Mouse (Mus musculus) neural tube, embryonic 15.5 days (tissue): Measurements from ENCODE around the gene Dok3. TPM values are rescaled to one million over a fixed set of nuclear protein-coding genes. Genes with fewer than 3 reads are reported as not detected.

Source experiments
- ATAC-seq: fragments of 200-750 bp; cut with Nextera tagmentation; 2 replicates; pipeline ENCODE4 v1.8.0; 2017; ENCODE audit warnings: mild to moderate bottlenecking, moderate TSS enrichment, moderate library complexity; ENCODE audit not compliant: low FRiP score
- H3K27ac ChIP-seq: fragments of 300-500 bp; sonication (generic); replicated peaks from 2 replicates; pipeline ENCODE4 v1.5.1; 2015; ENCODE audit warnings: mild to moderate bottlenecking, inconsistent platforms
- H3K27me3 ChIP-seq: fragments of 300-500 bp; sonication (generic); replicated peaks from 2 replicates; pipeline ENCODE4 v1.6.1; 2015; ENCODE audit warnings: inconsistent platforms
- H3K36me3 ChIP-seq: fragments of 300-500 bp; sonication (generic); 2 replicates; pipeline ENCODE4 v1.6.1; 2015; ENCODE audit warnings: inconsistent platforms
- H3K4me1 ChIP-seq: fragments of 300-500 bp; sonication (generic); 2 replicates; pipeline ENCODE4 v1.6.1; 2015; ENCODE audit warnings: inconsistent platforms
- H3K4me2 ChIP-seq: fragments of 300-500 bp; sonication (generic); 2 replicates; pipeline ENCODE4 v1.6.1; 2015; ENCODE audit warnings: inconsistent platforms, mild to moderate bottlenecking, moderate library complexity
- H3K4me3 ChIP-seq: fragments of 300-500 bp; sonication (generic); replicated peaks from 2 replicates; pipeline ENCODE4 v1.5.1; 2015; ENCODE audit warnings: mild to moderate bottlenecking, inconsistent platforms
- H3K9ac ChIP-seq: fragments of 300-500 bp; sonication (generic); replicated peaks from 2 replicates; pipeline ENCODE4 v1.6.1; 2015; ENCODE audit warnings: mild to moderate bottlenecking, inconsistent platforms
- H3K9me3 ChIP-seq: fragments of 300-500 bp; sonication (generic); replicated peaks from 2 replicates; pipeline ENCODE4 v1.6.1; 2016; ENCODE audit warnings: inconsistent platforms
- WGBS: fragments of 180-500 bp; shearing (Covaris S2); methylation state at CpG from one replicate; pipeline ENCODE4 v1.1.7; 2015; ENCODE audit warnings: mixed read lengths; 5-methylcytosine and 5-hydroxymethylcytosine counted together
- polyA plus RNA-seq: library from polyadenylated mRNA; unstranded; fragments of >200 nt; fragmentation: Nextera tagmentation; extraction: Ambion mirVana; gene quantifications from 2 replicates; pipeline ENCODE4 v1.2.1, GENCODE M21; 2015

The Dok3 gene
- polyA plus RNA-seq, 1 experiment from 2014 or later, result 4.2 TPM

GRCm38 (mm10) chr13:55567949-55568348 is 38.9 kb upstream of the Dok3 start:
- H3K4me3 ChIP-seq, result no peak overlapping the region
- H3K9me3 ChIP-seq, result no peaks in the 10 kb centered on the region
- no peak overlapping the region for H3K4me2 ChIP-seq
- H3K4me1 ChIP-seq, result peaks cover 52% of the 10 kb centered on the region
- no peak for ATAC-seq
- no peaks in the 10 kb centered on the region for H3K27me3 ChIP-seq
- 0 out of 2 replicates have a peak, but pooled peaks cover 4% of the 10 kb centered on the region for H3K36me3 ChIP-seq
- WGBS, result 85% methylated on average over 2 of the region's 2 CpGs
- H3K9ac ChIP-seq, result no peak overlapping the region
- H3K27ac ChIP-seq, result no peak overlapping the region

GRCm38 (mm10) chr13:55567001-55567400 is 37.9 kb upstream of the Dok3 start:
- no peak overlapping the region for H3K9ac ChIP-seq
- no peaks in the 10 kb centered on the region for H3K9me3 ChIP-seq
- no peak for ATAC-seq
- H3K4me1 ChIP-seq, result peaks cover 48% of the 10 kb centered on the region
- no peaks in the 10 kb centered on the region for H3K27me3 ChIP-seq
- no peak overlapping the region for H3K27ac ChIP-seq
- 71% methylated on average over 6 of the region's 6 CpGs for WGBS
- 0 out of 2 replicates have a peak, but pooled peaks cover 4% of the 10 kb centered on the region for H3K36me3 ChIP-seq
- no peak overlapping the region for H3K4me3 ChIP-seq
- H3K4me2 ChIP-seq, result no peak overlapping the region

DNA sequence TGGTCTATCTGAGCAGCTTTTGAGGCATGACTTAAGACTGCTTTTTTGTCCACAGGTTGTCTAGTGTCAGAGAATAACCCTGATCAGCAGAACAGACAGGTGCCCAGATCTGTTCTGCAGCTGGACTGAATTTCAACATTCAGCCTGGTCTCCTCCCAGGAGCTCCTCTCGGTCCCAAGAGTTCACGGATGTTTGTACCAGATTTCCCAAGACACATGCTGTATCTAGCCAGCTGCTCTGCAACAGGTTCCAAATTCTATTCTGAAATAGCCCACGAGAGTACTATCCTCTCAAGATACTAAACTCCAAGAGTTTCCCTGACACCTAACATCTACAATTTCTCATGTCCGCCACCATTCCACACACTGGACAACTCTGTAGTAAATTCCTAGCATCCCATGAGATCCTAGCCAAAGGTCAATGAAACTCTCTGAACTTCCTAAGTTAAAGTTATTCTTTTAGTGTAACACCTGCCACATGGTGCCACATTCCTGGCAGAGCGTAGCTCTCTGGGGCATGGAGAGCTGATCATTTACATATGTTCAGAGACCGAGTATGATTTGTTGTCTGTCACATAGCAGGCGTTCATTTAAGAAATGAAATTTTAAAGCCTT is 34.3 kb upstream of the Dok3 start:
- no peaks in the 10 kb centered on the region for H3K27me3 ChIP-seq
- no peak for ATAC-seq
- WGBS, result 83% methylated on average over 7 of the region's 7 CpGs
- no peak overlapping the region for H3K27ac ChIP-seq
- H3K4me3 ChIP-seq, result no peak overlapping the region
- H3K9ac ChIP-seq, result no peak overlapping the region
- no peak overlapping the region for H3K4me2 ChIP-seq
- no peaks in the 10 kb centered on the region for H3K9me3 ChIP-seq
- H3K36me3 ChIP-seq, result peaks cover 4% of the 10 kb centered on the region; the same call in 1 of the 2 replicates
- H3K4me1 ChIP-seq, result peaks cover 28% of the 10 kb centered on the region

- Histone ChIP-seq H3K9ac (no peak overlapping the region), H3K4me3 (no peak overlapping the region), H3K4me1 (no peaks in the 10 kb centered on the region), H3K27ac (no peak overlapping the region), H3K9me3 (no peaks in the 10 kb centered on the region), H3K27me3 (no peaks in the 10 kb centered on the region), H3K4me2 (no peak overlapping the region), H3K36me3 (peaks cover 31% of the 10 kb centered on the region)
- WGBS, result 77% methylated on average over 6 of the region's 6 CpGs
- no peak for ATAC-seq
These were observed 28.4 kb upstream of the Dok3 start for GRCm38 (mm10) chr13:55557499-55557898.

DNA sequence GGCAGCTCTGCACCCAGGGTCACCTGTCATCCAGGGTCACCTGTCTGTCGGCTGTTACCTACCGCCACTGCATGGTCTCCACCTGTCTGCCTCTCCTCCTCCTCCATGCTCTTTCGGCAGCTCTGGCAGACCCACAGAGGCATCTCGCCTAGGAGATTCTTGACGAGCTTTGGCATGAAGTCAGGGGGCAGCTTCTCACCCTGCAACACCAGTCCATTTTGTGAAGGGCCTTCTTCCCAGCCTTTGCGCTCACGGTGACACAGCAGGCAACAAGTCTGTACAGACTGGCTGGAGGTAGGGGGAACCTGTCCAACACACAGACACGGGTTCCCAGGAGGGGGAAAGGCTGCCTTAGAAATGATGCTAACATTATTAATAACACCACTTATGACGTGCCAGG is 26.8 kb upstream of the Dok3 start:
- Histone ChIP-seq H3K27me3 (no peaks in the 10 kb centered on the region), H3K9me3 (no peaks in the 10 kb centered on the region), H3K27ac (no peak overlapping the region), H3K9ac (no peak overlapping the region), H3K4me3 (no peak overlapping the region), H3K36me3 (peaks cover 46% of the 10 kb centered on the region), H3K4me1 (no peaks in the 10 kb centered on the region), H3K4me2 (no peak overlapping the region)
- no peak for ATAC-seq
- 92% methylated on average over 9 of the region's 9 CpGs for WGBS

GRCm38 (mm10) chr13:55549061-55549460 is 20.0 kb upstream of the Dok3 start:
- WGBS, result 91% methylated on average over 15 of the region's 15 CpGs
- no peak for ATAC-seq

GRCm38 (mm10) chr13:55548426-55548825 is 19.3 kb upstream of the Dok3 start:
- Histone ChIP-seq H3K27me3 (no peaks in the 10 kb centered on the region), H3K9me3 (no peaks in the 10 kb centered on the region), H3K27ac (no peak overlapping the region), H3K36me3 (peaks cover 92% of the 10 kb centered on the region), H3K4me1 (no peaks in the 10 kb centered on the region), H3K9ac (no peak overlapping the region), H3K4me3 (no peak overlapping the region), H3K4me2 (no peak overlapping the region)
- 92% methylated on average over 5 of the region's 5 CpGs for WGBS
- no peak for ATAC-seq

More at GRCm38 (mm10) chr13:55549061-55549460, 20.0 kb upstream of the Dok3 start:
- Histone ChIP-seq H3K36me3 (peaks cover 91% of the 10 kb centered on the region), H3K27me3 (no peaks in the 10 kb centered on the region), H3K27ac (no peak overlapping the region), H3K9ac (no peak overlapping the region), H3K4me3 (no peak overlapping the region), H3K4me1 (no peaks in the 10 kb centered on the region), H3K9me3 (no peaks in the 10 kb centered on the region), H3K4me2 (no peak overlapping the region)

DNA sequence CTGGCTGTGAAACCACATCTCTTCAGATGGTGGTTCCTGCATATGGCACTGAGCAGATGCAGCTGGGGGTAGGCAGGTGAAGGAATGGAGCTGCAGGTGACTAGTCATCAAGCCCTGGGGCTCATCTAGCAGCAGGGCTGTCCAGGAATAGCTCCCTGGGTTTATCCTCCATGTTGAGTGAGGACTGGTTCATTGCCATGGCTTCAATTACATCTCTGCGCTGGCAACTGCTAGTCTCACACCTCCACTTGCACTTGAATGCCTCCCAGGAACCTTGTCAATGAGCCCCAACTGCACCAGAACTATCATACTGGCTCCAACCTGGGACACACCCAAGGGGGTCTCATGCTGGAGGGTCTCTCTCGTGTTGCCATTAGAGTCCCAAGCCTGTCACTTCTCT is 18.8 kb upstream of the Dok3 start:
- H3K4me2 ChIP-seq, result no peak overlapping the region
- no peak overlapping the region for H3K27ac ChIP-seq
- H3K27me3 ChIP-seq, result no peaks in the 10 kb centered on the region
- H3K36me3 ChIP-seq, result peaks cover 92% of the 10 kb centered on the region
- no peak overlapping the region for H3K9ac ChIP-seq
- ATAC-seq, result no peak
- no peak overlapping the region for H3K4me3 ChIP-seq
- no peaks in the 10 kb centered on the region for H3K9me3 ChIP-seq
- H3K4me1 ChIP-seq, result no peaks in the 10 kb centered on the region
- WGBS, result 91% methylated on average over 2 of the region's 2 CpGs

GRCm38 (mm10) chr13:55544792-55545191 is 15.7 kb upstream of the Dok3 start:
- 92% methylated on average over 6 of the region's 6 CpGs for WGBS
- H3K27me3 ChIP-seq, result no peaks in the 10 kb centered on the region
- peaks cover 97% of the 10 kb centered on the region for H3K36me3 ChIP-seq
- H3K4me1 ChIP-seq, result no peaks in the 10 kb centered on the region
- H3K9ac ChIP-seq, result no peak overlapping the region
- no peak for ATAC-seq
- no peak overlapping the region for H3K27ac ChIP-seq
- no peak overlapping the region for H3K4me3 ChIP-seq
- H3K4me2 ChIP-seq, result no peak overlapping the region
- H3K9me3 ChIP-seq, result no peaks in the 10 kb centered on the region

GRCm38 (mm10) chr13:55543447-55543846 is 14.4 kb upstream of the Dok3 start:
- Histone ChIP-seq H3K27ac (no peak overlapping the region), H3K36me3 (peaks cover 99% of the 10 kb centered on the region), H3K4me1 (no peaks in the 10 kb centered on the region), H3K9ac (no peak overlapping the region), H3K9me3 (no peaks in the 10 kb centered on the region), H3K27me3 (no peaks in the 10 kb centered on the region), H3K4me3 (no peak overlapping the region), H3K4me2 (no peak overlapping the region)
- ATAC-seq, result no peak
- WGBS, result 94% methylated on average over 8 of the region's 8 CpGs

GRCm38 (mm10) chr13:55542891-55543290 is 13.8 kb upstream of the Dok3 start:
- H3K27ac ChIP-seq, result no peak overlapping the region
- H3K36me3 ChIP-seq, result peaks cover 99% of the 10 kb centered on the region
- no peak for ATAC-seq
- H3K4me3 ChIP-seq, result no peak overlapping the region
- H3K4me2 ChIP-seq, result no peak overlapping the region
- H3K27me3 ChIP-seq, result no peaks in the 10 kb centered on the region
- H3K4me1 ChIP-seq, result no peaks in the 10 kb centered on the region
- WGBS, result 97% methylated on average over 4 of the region's 4 CpGs
- no peaks in the 10 kb centered on the region for H3K9me3 ChIP-seq
- no peak overlapping the region for H3K9ac ChIP-seq

DNA sequence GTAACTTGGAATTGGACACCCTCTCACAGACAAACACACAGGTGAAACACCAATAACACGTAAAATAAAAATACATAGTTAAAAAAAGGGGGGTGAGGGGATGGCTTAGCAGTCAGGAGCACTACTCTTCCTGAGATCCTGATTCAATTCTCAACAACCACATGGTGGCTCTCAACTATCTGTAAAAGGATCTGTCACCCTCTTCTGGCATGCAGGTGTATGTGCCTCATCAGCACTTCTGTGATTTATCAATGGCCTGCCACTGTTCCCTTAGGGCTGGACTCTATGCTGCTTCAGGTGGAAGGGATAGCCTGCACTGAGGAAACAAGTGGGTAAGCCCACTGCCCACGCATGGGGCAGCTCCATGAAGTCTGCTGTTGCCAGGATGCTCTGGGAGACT is 11.8 kb upstream of the Dok3 start:
- Histone ChIP-seq H3K4me1 (0 out of 2 replicates have a peak, but pooled peaks cover 4% of the 10 kb centered on the region), H3K9me3 (no peaks in the 10 kb centered on the region), H3K27me3 (no peaks in the 10 kb centered on the region), H3K27ac (no peak overlapping the region), H3K4me2 (no peak overlapping the region), H3K36me3 (peaks cover 83% of the 10 kb centered on the region), H3K9ac (no peak overlapping the region), H3K4me3 (no peak overlapping the region)
- 96% methylated on average over 2 of the region's 2 CpGs for WGBS
- no peak for ATAC-seq
